Mouse (Mus musculus): ENCODE results near the gene AC134908.4. TPM values are rescaled to one million over a fixed set of nuclear protein-coding genes. Genes with fewer than 3 reads are reported as not detected.

The AC134908.4 gene
- polyA plus RNA-seq (2015; fragmentation: Nextera tagmentation; extraction: Ambion mirVana), result not detected in 2 replicates

- Histone ChIP-seq H3K4me3 (ENCODE audit: low read length) (peak within 1 kb of the TSS; percentile 79), H3K4me1 (replicated peaks; ENCODE audit: control insufficient read depth, insufficient read depth, low read length) (peaks cover 42% of the 10 kb centered on the region), H3K9ac (ENCODE audit: low read length) (peak within 1 kb of the TSS; percentile 77), H3K36me3 (ENCODE audit: control insufficient read depth, insufficient read depth, low read length) (no peaks in the 10 kb centered on the region), H3K4me2 (ENCODE audit: low read depth, low read length) (peak within 1 kb of the TSS; percentile 87), H3K9me3 (ENCODE audit: control insufficient read depth, low read length) (no peaks in the 10 kb centered on the region), H3K27ac (ENCODE audit: low read length) (peak within 1 kb of the TSS; percentile 2; the same call in 1 of the 2 replicates), H3K27me3 (ENCODE audit: control insufficient read depth, insufficient read depth, low read depth, low read length) (no peaks in the 10 kb centered on the region)
- 24% methylated on average over 6 of the region's 6 CpGs for WGBS
- ATAC-seq (ENCODE audit: low read depth), result no peak
Observed at GRCm38 (mm10) chr17:25795609-25796092, at the start of gene AC134908.4. TSS of gene AC134908.4 (minus strand) at chr17:25795659.

GRCm38 (mm10) chr17:25844396-25844901 is 49.0 kb upstream of the AC134908.4 start, which contains the start of gene Rhot2:
TSS of gene Rhot2 (minus strand) at chr17:25844851.
- Histone ChIP-seq H3K4me3 (ENCODE audit: low read length) (peak within 1 kb of the TSS; percentile 81), H3K27me3 (ENCODE audit: control insufficient read depth, insufficient read depth, low read depth, low read length) (no peaks in the 10 kb centered on the region), H3K9ac (ENCODE audit: low read length) (peak within 1 kb of the TSS; percentile 76), H3K4me2 (ENCODE audit: low read depth, low read length) (peak within 1 kb of the TSS; percentile 87), H3K9me3 (ENCODE audit: control insufficient read depth, low read length) (no peaks in the 10 kb centered on the region), H3K36me3 (ENCODE audit: control insufficient read depth, insufficient read depth, low read length) (peaks cover 27% of the 10 kb centered on the region), H3K4me1 (replicated peaks; ENCODE audit: control insufficient read depth, insufficient read depth, low read length) (peaks cover 12% of the 10 kb centered on the region), H3K27ac (ENCODE audit: low read length) (peak within 1 kb of the TSS; percentile 67)
- peak; percentile 97 for ATAC-seq (ENCODE audit: low read depth)
- WGBS, result under 1% methylated on average over 21 of the region's 21 CpGs

- 1% methylated on average over 37 of the region's 38 CpGs for WGBS
- peaks cover 29% of the 10 kb centered on the region for H3K36me3 ChIP-seq (ENCODE audit: control insufficient read depth, insufficient read depth, low read length)
- H3K9me3 ChIP-seq (ENCODE audit: control insufficient read depth, low read length), result no peaks in the 10 kb centered on the region
- no peaks in the 10 kb centered on the region for H3K27me3 ChIP-seq (ENCODE audit: control insufficient read depth, insufficient read depth, low read depth, low read length)
- H3K4me2 ChIP-seq (ENCODE audit: low read depth, low read length), result peak overlapping the region; percentile 87
- peak overlapping the region; percentile 81 for H3K4me3 ChIP-seq (ENCODE audit: low read length)
- ATAC-seq (ENCODE audit: low read depth), result no peak
- peak overlapping the region; percentile 76 for H3K9ac ChIP-seq (ENCODE audit: low read length)
- peak overlapping the region; percentile 67 for H3K27ac ChIP-seq (ENCODE audit: low read length)
- H3K4me1 ChIP-seq (replicated peaks; ENCODE audit: control insufficient read depth, insufficient read depth, low read length), result peaks cover 12% of the 10 kb centered on the region
Observed at GRCm38 (mm10) chr17:25843636-25844395, 48.4 kb upstream of the AC134908.4 start.

GRCm38 (mm10) chr17:25843122-25843521 is 47.7 kb upstream of the AC134908.4 start:
- WGBS, result 88% methylated on average over 4 of the region's 4 CpGs
- peaks cover 12% of the 10 kb centered on the region for H3K4me1 ChIP-seq (replicated peaks; ENCODE audit: control insufficient read depth, insufficient read depth, low read length)
- H3K36me3 ChIP-seq (ENCODE audit: control insufficient read depth, insufficient read depth, low read length), result peaks cover 30% of the 10 kb centered on the region
- no peak overlapping the region for H3K27ac ChIP-seq (ENCODE audit: low read length)
- H3K4me3 ChIP-seq (ENCODE audit: low read length), result peak overlapping the region; percentile 81
- peak overlapping the region; percentile 87; the same call in 1 of the 2 replicates for H3K4me2 ChIP-seq (ENCODE audit: low read depth, low read length)
- H3K9ac ChIP-seq (ENCODE audit: low read length), result peak overlapping the region; percentile 76
- no peaks in the 10 kb centered on the region for H3K27me3 ChIP-seq (ENCODE audit: control insufficient read depth, insufficient read depth, low read depth, low read length)
- no peak for ATAC-seq (ENCODE audit: low read depth)
- H3K9me3 ChIP-seq (ENCODE audit: control insufficient read depth, low read length), result no peaks in the 10 kb centered on the region

- H3K27ac ChIP-seq (ENCODE audit: low read length), result no peak overlapping the region
- peaks cover 31% of the 10 kb centered on the region for H3K36me3 ChIP-seq (ENCODE audit: control insufficient read depth, insufficient read depth, low read length)
- 79% methylated on average over 3 of the region's 3 CpGs for WGBS
- no peak overlapping the region for H3K4me2 ChIP-seq (ENCODE audit: low read depth, low read length)
- H3K27me3 ChIP-seq (ENCODE audit: control insufficient read depth, insufficient read depth, low read depth, low read length), result no peaks in the 10 kb centered on the region
- no peaks in the 10 kb centered on the region for H3K9me3 ChIP-seq (ENCODE audit: control insufficient read depth, low read length)
- H3K4me3 ChIP-seq (ENCODE audit: low read length), result no peak overlapping the region
- H3K9ac ChIP-seq (ENCODE audit: low read length), result no peak overlapping the region
- no peak for ATAC-seq (ENCODE audit: low read depth)
- peaks cover 12% of the 10 kb centered on the region for H3K4me1 ChIP-seq (replicated peaks; ENCODE audit: control insufficient read depth, insufficient read depth, low read length)
Observed at GRCm38 (mm10) chr17:25842509-25842908, 47.0 kb upstream of the AC134908.4 start.

GRCm38 (mm10) chr17:25841117-25841880 is 45.8 kb upstream of the AC134908.4 start, which contains the start of gene Gm20683:
TSS of gene Gm20683 (minus strand) at chr17:25841763.
- peaks cover 22% of the 10 kb centered on the region for H3K4me1 ChIP-seq (replicated peaks; ENCODE audit: control insufficient read depth, insufficient read depth, low read length)
- 85% methylated on average over 22 of the region's 22 CpGs for WGBS

GRCm38 (mm10) chr17:25840519-25840918 is 45.1 kb upstream of the AC134908.4 start:
- Histone ChIP-seq H3K9me3 (ENCODE audit: control insufficient read depth, low read length) (no peaks in the 10 kb centered on the region), H3K36me3 (ENCODE audit: control insufficient read depth, insufficient read depth, low read length) (peaks cover 31% of the 10 kb centered on the region), H3K9ac (ENCODE audit: low read length) (no peak overlapping the region), H3K27me3 (ENCODE audit: control insufficient read depth, insufficient read depth, low read depth, low read length) (no peaks in the 10 kb centered on the region), H3K27ac (ENCODE audit: low read length) (no peak overlapping the region), H3K4me1 (replicated peaks; ENCODE audit: control insufficient read depth, insufficient read depth, low read length) (peaks cover 28% of the 10 kb centered on the region), H3K4me2 (ENCODE audit: low read depth, low read length) (no peak overlapping the region), H3K4me3 (ENCODE audit: low read length) (no peak overlapping the region)
- 95% methylated on average over 6 of the region's 6 CpGs for WGBS
- no peak for ATAC-seq (ENCODE audit: low read depth)

More at GRCm38 (mm10) chr17:25841117-25841880, 45.8 kb upstream of the AC134908.4 start, which contains the start of gene Gm20683:
- Histone ChIP-seq H3K36me3 (ENCODE audit: control insufficient read depth, insufficient read depth, low read length) (peaks cover 31% of the 10 kb centered on the region), H3K9ac (ENCODE audit: low read length) (no peak within 1 kb of the TSS), H3K4me2 (ENCODE audit: low read depth, low read length) (no peak within 1 kb of the TSS), H3K27me3 (ENCODE audit: control insufficient read depth, insufficient read depth, low read depth, low read length) (no peaks in the 10 kb centered on the region), H3K27ac (ENCODE audit: low read length) (no peak within 1 kb of the TSS), H3K4me3 (ENCODE audit: low read length) (no peak within 1 kb of the TSS), H3K9me3 (ENCODE audit: control insufficient read depth, low read length) (no peaks in the 10 kb centered on the region)
- ATAC-seq (ENCODE audit: low read depth), result no peak

- Histone ChIP-seq H3K36me3 (ENCODE audit: control insufficient read depth, insufficient read depth, low read length) (peaks cover 31% of the 10 kb centered on the region), H3K27ac (ENCODE audit: low read length) (no peak overlapping the region), H3K9ac (ENCODE audit: low read length) (no peak overlapping the region), H3K9me3 (ENCODE audit: control insufficient read depth, low read length) (no peaks in the 10 kb centered on the region), H3K27me3 (ENCODE audit: control insufficient read depth, insufficient read depth, low read depth, low read length) (no peaks in the 10 kb centered on the region), H3K4me2 (ENCODE audit: low read depth, low read length) (no peak overlapping the region), H3K4me1 (replicated peaks; ENCODE audit: control insufficient read depth, insufficient read depth, low read length) (peaks cover 32% of the 10 kb centered on the region), H3K4me3 (ENCODE audit: low read length) (no peak overlapping the region)
- WGBS, result 82% methylated on average over 14 of the region's 14 CpGs
- no peak for ATAC-seq (ENCODE audit: low read depth)
Observed at GRCm38 (mm10) chr17:25839455-25840235, 44.2 kb upstream of the AC134908.4 start.

Data from lung, embryonic 16.5 days (tissue).